Mouse (Mus musculus) limb, embryonic 13.5 days (tissue): ENCODE measurements around the gene Maml3. TPM values are rescaled to one million over a fixed set of nuclear protein-coding genes. Genes with fewer than 3 reads are reported as not detected.

ENCODE experiments used
- ATAC-seq: fragments of 200-750 bp; cut with Nextera tagmentation; 2 replicates; pipeline ENCODE4 v1.8.0; 2017; ENCODE audit warnings: low read depth, moderate number of reproducible peaks, moderate TSS enrichment; ENCODE audit not compliant: low FRiP score
- H3K27ac ChIP-seq: fragments of 300-500 bp; sonication (generic); 2 replicates; pipeline ENCODE4 v1.5.1; 2015; ENCODE audit warnings: inconsistent platforms, mild to moderate bottlenecking, moderate library complexity
- H3K27me3 ChIP-seq: fragments of 300-500 bp; sonication (generic); 2 replicates; pipeline ENCODE4 v1.6.1; 2015; ENCODE audit warnings: mild to moderate bottlenecking, inconsistent platforms
- H3K36me3 ChIP-seq: fragments of 300-500 bp; sonication (generic); 2 replicates; pipeline ENCODE4 v1.6.1; 2015; ENCODE audit warnings: inconsistent platforms, mild to moderate bottlenecking, moderate library complexity
- H3K4me1 ChIP-seq: fragments of 300-500 bp; sonication (generic); 2 replicates; pipeline ENCODE4 v1.6.1; 2015; ENCODE audit warnings: inconsistent platforms
- H3K4me2 ChIP-seq: fragments of 300-500 bp; sonication (generic); replicated peaks from 2 replicates; pipeline ENCODE4 v1.6.1; 2015; ENCODE audit warnings: inconsistent platforms, mild to moderate bottlenecking, moderate library complexity
- H3K4me3 ChIP-seq: fragments of 300-500 bp; sonication (generic); 2 replicates; pipeline ENCODE4 v1.5.1; 2015; ENCODE audit warnings: moderate library complexity, mild to moderate bottlenecking, inconsistent platforms
- H3K9ac ChIP-seq: fragments of 300-500 bp; sonication (generic); 2 replicates; pipeline ENCODE4 v1.6.1; 2015; ENCODE audit warnings: mild to moderate bottlenecking, inconsistent platforms
- H3K9me3 ChIP-seq: fragments of 300-500 bp; sonication (generic); 2 replicates; pipeline ENCODE4 v1.6.1; 2016; ENCODE audit warnings: inconsistent platforms
- WGBS: fragments of 180-500 bp; shearing (Covaris S2); methylation state at CpG from one replicate; pipeline ENCODE4 v1.1.7; 2015; 5-methylcytosine and 5-hydroxymethylcytosine counted together
- polyA plus RNA-seq: library from polyadenylated mRNA; unstranded; fragments of >200 nt; fragmentation: Nextera tagmentation; extraction: Ambion mirVana; gene quantifications from 2 replicates; pipeline ENCODE4 v1.2.1, GENCODE M21; 2015

The Maml3 gene
- polyA plus RNA-seq, 1 experiment from 2014 or later = 5.1 TPM

- no peak overlapping the region for H3K4me2 ChIP-seq
- no peak for ATAC-seq
- H3K4me1 ChIP-seq = peaks cover 43% of the 10 kb centered on the region
- 62% methylated on average over 7 of the region's 7 CpGs for WGBS
- H3K27me3 ChIP-seq = no peaks in the 10 kb centered on the region
- H3K36me3 ChIP-seq = no peaks in the 10 kb centered on the region
- peak overlapping the region; percentile 45 for H3K27ac ChIP-seq
- H3K9ac ChIP-seq = no peak overlapping the region
- H3K4me3 ChIP-seq = no peak overlapping the region
- no peaks in the 10 kb centered on the region for H3K9me3 ChIP-seq
Observed at GRCm38 (mm10) chr3:52087636-52088280, 17.1 kb downstream of the Maml3 start.

GRCm38 (mm10) chr3:52078763-52079162 lies 26.1 kb downstream of the Maml3 start:
- ATAC-seq = no peak
- 87% methylated on average over 2 of the region's 2 CpGs for WGBS

GRCm38 (mm10) chr3:52073959-52074358 lies 30.9 kb downstream of the Maml3 start:
- ATAC-seq = no peak
- Histone ChIP-seq H3K27ac (no peak overlapping the region), H3K4me2 (no peak overlapping the region), H3K9ac (no peak overlapping the region), H3K27me3 (no peaks in the 10 kb centered on the region), H3K9me3 (no peaks in the 10 kb centered on the region), H3K4me3 (no peak overlapping the region), H3K36me3 (no peaks in the 10 kb centered on the region), H3K4me1 (peaks cover 36% of the 10 kb centered on the region)
- WGBS = 79% methylated on average over 6 of the region's 6 CpGs

More at GRCm38 (mm10) chr3:52078763-52079162, 26.1 kb downstream of the Maml3 start:
- no peak overlapping the region for H3K9ac ChIP-seq
- H3K4me1 ChIP-seq = 0 out of 2 replicates have a peak, but pooled peaks cover 9% of the 10 kb centered on the region
- H3K27me3 ChIP-seq = no peaks in the 10 kb centered on the region
- H3K4me2 ChIP-seq = no peak overlapping the region
- no peak overlapping the region for H3K4me3 ChIP-seq
- H3K9me3 ChIP-seq = no peaks in the 10 kb centered on the region
- H3K27ac ChIP-seq = no peak overlapping the region
- no peaks in the 10 kb centered on the region for H3K36me3 ChIP-seq

- no peak overlapping the region for H3K27ac ChIP-seq
- no peak overlapping the region for H3K4me2 ChIP-seq
- no peaks in the 10 kb centered on the region for H3K9me3 ChIP-seq
- H3K4me1 ChIP-seq = peaks cover 36% of the 10 kb centered on the region
- no peak overlapping the region for H3K4me3 ChIP-seq
- no peak for ATAC-seq
- WGBS = 62% methylated on average over 5 of the region's 5 CpGs
- H3K27me3 ChIP-seq = no peaks in the 10 kb centered on the region
- H3K36me3 ChIP-seq = no peaks in the 10 kb centered on the region
- no peak overlapping the region for H3K9ac ChIP-seq
Observed at GRCm38 (mm10) chr3:52071996-52072395, 32.9 kb downstream of the Maml3 start.

- under 1% methylated on average over 4 of the region's 4 CpGs for WGBS
- ATAC-seq = no peak
- H3K4me2 ChIP-seq = peak overlapping the region; percentile 68
- H3K36me3 ChIP-seq = no peaks in the 10 kb centered on the region
- no peaks in the 10 kb centered on the region for H3K27me3 ChIP-seq
- H3K9me3 ChIP-seq = no peaks in the 10 kb centered on the region
- no peak overlapping the region for H3K27ac ChIP-seq
- H3K4me3 ChIP-seq = peak overlapping the region; percentile 36
- H3K4me1 ChIP-seq = peaks cover 29% of the 10 kb centered on the region
- H3K9ac ChIP-seq = peak overlapping the region; percentile 57
Observed at GRCm38 (mm10) chr3:52070163-52070478, 34.8 kb downstream of the Maml3 start.

GRCm38 (mm10) chr3:52069304-52070162 lies 35.3 kb downstream of the Maml3 start:
- Histone ChIP-seq H3K27ac (no peak overlapping the region), H3K9ac (peak overlapping the region; percentile 57), H3K4me3 (peak overlapping the region; percentile 36)

GRCm38 (mm10) chr3:52068885-52069284 lies 36.0 kb downstream of the Maml3 start:
- ATAC-seq = no peak
- H3K27ac ChIP-seq = no peak overlapping the region
- H3K4me3 ChIP-seq = no peak overlapping the region
- H3K27me3 ChIP-seq = no peaks in the 10 kb centered on the region
- peaks cover 27% of the 10 kb centered on the region for H3K4me1 ChIP-seq
- no peaks in the 10 kb centered on the region for H3K36me3 ChIP-seq
- no peak overlapping the region for H3K9ac ChIP-seq
- no peaks in the 10 kb centered on the region for H3K9me3 ChIP-seq
- WGBS = 70% methylated on average over 3 of the region's 3 CpGs
- no peak overlapping the region for H3K4me2 ChIP-seq

More at GRCm38 (mm10) chr3:52069304-52070162, 35.3 kb downstream of the Maml3 start:
- peak overlapping the region; percentile 68 for H3K4me2 ChIP-seq
- 0 out of 2 replicates have a peak, but pooled peaks have one; percentile 32 for ATAC-seq
- no peaks in the 10 kb centered on the region for H3K9me3 ChIP-seq
- no peaks in the 10 kb centered on the region for H3K27me3 ChIP-seq
- no peaks in the 10 kb centered on the region for H3K36me3 ChIP-seq
- peaks cover 27% of the 10 kb centered on the region for H3K4me1 ChIP-seq
- WGBS = 12% methylated on average over 25 of the region's 25 CpGs

- no peaks in the 10 kb centered on the region for H3K9me3 ChIP-seq
- no peak overlapping the region for H3K27ac ChIP-seq
- WGBS = 68% methylated on average over 6 of the region's 6 CpGs
- peaks cover 37% of the 10 kb centered on the region for H3K4me1 ChIP-seq
- H3K36me3 ChIP-seq = no peaks in the 10 kb centered on the region
- H3K9ac ChIP-seq = no peak overlapping the region
- H3K27me3 ChIP-seq = no peaks in the 10 kb centered on the region
- H3K4me2 ChIP-seq = no peak overlapping the region
- H3K4me3 ChIP-seq = no peak overlapping the region
- no peak for ATAC-seq
Observed at GRCm38 (mm10) chr3:52067181-52067580, 37.7 kb downstream of the Maml3 start.

- Histone ChIP-seq H3K9ac (no peak overlapping the region), H3K36me3 (no peaks in the 10 kb centered on the region), H3K27ac (no peak overlapping the region), H3K27me3 (no peaks in the 10 kb centered on the region), H3K4me2 (no peak overlapping the region), H3K9me3 (no peaks in the 10 kb centered on the region), H3K4me3 (no peak overlapping the region), H3K4me1 (peaks cover 31% of the 10 kb centered on the region)
- 64% methylated on average over 3 of the region's 3 CpGs for WGBS
- no peak for ATAC-seq
Observed at GRCm38 (mm10) chr3:52066142-52066541, 38.7 kb downstream of the Maml3 start.

- H3K4me2 ChIP-seq = no peak overlapping the region
- H3K4me1 ChIP-seq = peaks cover 15% of the 10 kb centered on the region
- H3K36me3 ChIP-seq = no peaks in the 10 kb centered on the region
- no peak overlapping the region for H3K27ac ChIP-seq
- H3K4me3 ChIP-seq = no peak overlapping the region
- ATAC-seq = no peak
- WGBS = 51% methylated on average over 3 of the region's 3 CpGs
- no peaks in the 10 kb centered on the region for H3K9me3 ChIP-seq
- no peaks in the 10 kb centered on the region for H3K27me3 ChIP-seq
- H3K9ac ChIP-seq = no peak overlapping the region
Observed at GRCm38 (mm10) chr3:52063261-52063655, 41.6 kb downstream of the Maml3 start.

- Histone ChIP-seq H3K9me3 (no peaks in the 10 kb centered on the region), H3K4me1 (peaks cover 15% of the 10 kb centered on the region), H3K27ac (no peak overlapping the region), H3K9ac (no peak overlapping the region), H3K27me3 (no peaks in the 10 kb centered on the region), H3K4me2 (no peak overlapping the region), H3K4me3 (no peak overlapping the region), H3K36me3 (no peaks in the 10 kb centered on the region)
- ATAC-seq = no peak
- WGBS = 72% methylated on average over 11 of the region's 11 CpGs
Observed at GRCm38 (mm10) chr3:52062389-52063260, 42.3 kb downstream of the Maml3 start.
